Mouse (Mus musculus) fat pad, adult 2 months (tissue): ENCODE results near the gene St5.

ENCODE experiments used
- DNase-seq: peaks from one replicate; pipeline ENCODE4 v3.0.0-alpha.2; 2011; ENCODE audit warnings: low read depth, low spot score; ENCODE audit errors: extremely low read depth

Gene St5

GRCm38 (mm10) chr7:109702721-109703120 is 684 bp downstream of the St5 start:
- no peak for DNase-seq

GRCm38 (mm10) chr7:109700213-109700612 is 3.2 kb downstream of the St5 start:
- DNase-seq, result no peak

DNA sequence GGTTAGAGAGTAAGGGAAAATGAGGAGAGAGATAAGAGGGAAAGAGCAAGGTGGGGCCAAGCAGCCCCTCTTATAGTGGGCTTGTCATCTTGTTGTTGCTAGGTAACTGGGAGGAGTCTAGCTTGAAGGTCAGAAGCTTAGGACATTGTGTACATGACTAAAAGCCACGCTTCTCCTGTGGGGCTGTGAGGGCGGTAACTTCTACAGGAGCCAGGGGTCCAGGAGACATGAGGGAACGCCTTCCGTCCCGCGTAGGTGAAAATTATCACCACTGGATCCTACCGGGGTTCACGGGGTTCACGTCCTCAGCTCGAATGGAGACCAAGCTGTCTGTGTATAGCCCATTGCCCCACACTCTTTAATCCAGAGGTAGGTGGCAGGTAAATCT is 8.1 kb downstream of the St5 start:
- no peak for DNase-seq

GRCm38 (mm10) chr7:109694576-109695338 is 8.6 kb downstream of the St5 start:
- DNase-seq, result no peak

DNA sequence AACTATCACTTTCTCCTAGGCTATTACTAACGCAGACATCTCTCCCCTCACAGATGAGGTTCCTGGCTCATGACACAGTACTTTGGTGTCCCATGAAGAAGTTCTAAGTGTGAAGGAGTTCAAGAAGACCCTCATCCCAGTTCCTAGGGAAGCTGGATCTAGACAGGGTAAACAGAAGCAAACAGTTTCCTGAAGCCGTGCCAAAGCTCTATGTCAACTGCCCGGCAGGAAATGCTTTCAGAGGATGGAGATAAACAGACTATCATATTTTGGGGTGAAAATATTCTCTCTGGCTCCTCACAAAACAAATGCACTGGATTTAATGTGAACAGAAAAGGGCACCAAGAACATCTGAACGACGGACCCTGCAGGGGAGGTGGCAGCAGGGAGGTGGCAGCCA is 12.4 kb downstream of the St5 start:
- no peak for DNase-seq

- no peak for DNase-seq
These were observed 13.3 kb downstream of the St5 start for GRCm38 (mm10) chr7:109690101-109690500.

- DNase-seq, result no peak
These were observed 16.7 kb downstream of the St5 start for GRCm38 (mm10) chr7:109686585-109687128.

GRCm38 (mm10) chr7:109680879-109681278 is 22.5 kb downstream of the St5 start:
- no peak for DNase-seq

DNA sequence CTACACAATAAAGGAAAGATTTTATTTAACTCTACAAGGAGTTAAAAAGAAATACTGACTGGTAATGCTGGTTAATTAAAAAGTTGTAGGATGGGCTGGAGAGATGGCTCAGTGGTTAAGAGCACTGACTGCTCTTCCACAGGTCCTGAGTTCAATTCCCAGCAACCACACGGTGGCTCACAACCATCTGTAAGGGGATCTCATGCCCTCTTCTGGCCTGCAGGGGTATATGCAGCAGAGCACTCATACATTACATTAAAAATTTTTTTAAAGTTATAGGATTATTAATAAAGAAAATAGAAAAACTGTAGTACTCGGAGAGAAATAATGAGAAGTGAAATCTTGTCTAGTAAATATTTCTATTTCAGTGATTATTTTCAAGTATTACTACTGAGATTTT is 23.1 kb downstream of the St5 start:
- no peak for DNase-seq

DNA sequence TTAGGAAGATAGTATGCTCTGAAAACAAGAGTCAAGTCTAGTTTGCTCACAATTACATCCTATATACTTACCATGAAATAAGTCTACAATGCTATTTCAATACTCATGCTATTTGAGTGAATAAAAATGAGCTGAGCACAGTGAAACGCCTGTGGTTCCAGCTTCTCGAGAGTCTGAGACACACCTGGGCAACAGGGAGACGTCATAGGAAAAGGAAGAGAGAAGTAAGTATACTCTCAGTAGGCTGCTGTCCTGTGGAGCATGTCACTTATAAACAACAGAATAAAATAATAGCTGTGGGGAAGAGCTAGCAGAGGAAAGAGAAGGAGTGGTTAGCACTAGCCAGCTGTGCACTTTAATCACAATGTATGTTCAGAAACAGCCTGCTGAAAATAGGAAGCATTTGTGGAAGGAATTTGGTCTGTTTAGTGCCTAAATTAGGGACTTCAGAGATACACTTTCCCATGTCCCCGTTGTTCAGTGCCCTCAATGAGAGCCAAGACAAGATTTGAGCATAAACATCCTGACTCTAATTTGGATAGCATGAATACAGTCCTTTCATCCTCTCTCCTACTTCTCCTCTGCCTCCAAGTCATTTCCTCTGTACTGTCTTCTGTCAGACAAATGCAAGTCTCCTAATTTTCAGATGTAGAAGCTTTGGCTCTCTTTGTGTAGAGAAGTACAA is 28.3 kb downstream of the St5 start:
- no peak for DNase-seq

DNA sequence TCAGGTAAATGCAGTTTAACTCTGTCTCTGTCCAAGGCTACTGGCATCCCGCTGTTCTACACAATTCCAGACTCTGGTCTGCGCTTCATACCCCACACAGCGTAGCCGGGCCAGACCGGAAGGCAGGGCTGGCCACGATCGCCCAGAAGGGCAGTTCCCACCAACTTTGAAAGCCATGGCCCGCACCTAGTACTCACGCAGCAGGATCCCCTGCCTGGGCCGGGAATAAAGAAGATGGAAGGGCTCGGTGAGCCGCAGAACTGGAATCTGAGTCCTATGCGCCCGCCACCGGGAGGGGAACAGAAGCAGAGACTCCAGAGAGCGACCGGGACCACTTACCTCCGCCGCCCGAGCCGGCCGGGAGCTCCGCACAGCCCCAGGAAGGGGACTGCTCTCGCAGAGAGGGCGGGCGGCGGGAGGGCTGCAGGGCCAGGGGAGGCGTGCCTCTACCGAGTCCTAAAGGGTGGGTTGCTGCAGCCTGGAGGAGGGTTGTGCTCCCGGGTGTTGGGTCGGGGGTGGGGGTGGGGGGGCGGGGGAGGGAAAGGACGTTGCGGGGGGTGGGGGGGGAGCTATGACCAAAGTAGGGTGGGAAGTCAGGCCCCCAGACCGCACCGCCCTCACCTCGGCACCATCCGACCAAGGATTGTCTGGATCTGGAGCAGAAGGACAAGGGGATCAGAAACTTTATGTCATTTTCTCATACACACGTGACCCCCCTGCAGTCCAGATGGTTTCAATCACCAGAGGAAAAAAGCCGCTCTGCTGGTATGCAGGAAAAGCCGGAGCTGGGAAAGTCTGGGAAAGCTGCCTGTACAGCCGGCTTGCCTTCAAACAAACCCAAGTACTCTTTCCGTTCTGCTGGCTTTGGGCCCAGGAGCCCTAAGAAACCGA is 31.6 kb downstream of the St5 start:
- DNase-seq, result no peak

GRCm38 (mm10) chr7:109669426-109670170 is 33.8 kb downstream of the St5 start:
- no peak for DNase-seq

DNA sequence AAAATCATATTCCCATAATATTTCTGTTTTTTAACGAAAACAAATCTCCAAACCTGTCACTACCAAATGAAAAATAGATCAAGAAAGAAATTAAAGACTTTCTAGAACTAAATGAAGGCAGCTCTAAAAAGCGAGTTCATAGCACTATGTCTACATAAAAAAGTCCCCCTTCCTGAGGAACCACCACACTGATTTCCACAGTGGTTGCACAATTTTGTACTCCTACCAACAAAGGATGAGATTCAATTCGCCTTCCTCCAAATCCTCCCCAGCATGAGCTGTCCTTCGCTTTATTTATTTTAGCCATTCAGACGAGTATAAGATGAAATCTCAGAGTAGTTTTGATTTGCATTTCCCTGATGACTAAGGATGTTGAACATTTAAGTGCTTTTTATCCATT is 36.7 kb downstream of the St5 start:
- DNase-seq, result no peak

DNA sequence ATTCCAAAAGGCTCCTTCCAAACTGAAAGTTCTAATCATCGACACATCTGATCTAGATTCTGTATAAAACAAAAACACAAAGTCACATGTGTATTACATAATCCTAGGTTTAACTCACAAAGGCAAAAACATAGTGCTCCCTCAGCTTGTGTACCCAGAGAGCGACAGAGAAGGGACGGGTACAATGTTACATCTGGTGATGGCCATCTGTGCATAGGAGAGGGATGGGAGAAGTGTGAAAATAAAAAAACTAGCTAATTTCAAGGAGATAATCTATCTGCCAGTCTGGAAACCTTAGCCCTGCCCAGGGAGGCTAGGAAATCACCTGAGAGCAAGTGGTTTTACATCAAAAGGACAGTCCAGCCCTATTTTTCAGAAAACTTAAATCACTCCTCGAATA is 40.8 kb downstream of the St5 start:
- no peak for DNase-seq

GRCm38 (mm10) chr7:109659278-109659677 is 44.1 kb downstream of the St5 start:
- no peak for DNase-seq

DNA sequence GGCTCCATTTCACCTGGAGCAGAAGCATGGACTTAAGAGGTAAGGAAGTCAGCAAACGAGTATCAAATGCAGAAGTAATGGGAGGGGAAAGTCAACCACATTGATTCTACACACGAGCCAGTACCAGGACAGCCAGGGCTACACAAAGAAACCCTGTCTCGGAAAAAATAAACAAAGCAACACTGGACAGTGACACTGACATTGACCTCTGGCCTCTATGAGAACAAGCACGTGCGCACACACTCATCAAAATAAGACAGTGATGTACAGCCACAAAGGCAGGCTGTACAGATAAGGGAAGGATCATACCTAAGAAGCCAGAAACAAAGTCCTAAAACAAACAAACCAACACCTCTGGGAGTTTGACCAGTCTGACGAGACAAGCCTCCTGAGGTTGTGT is 45.5 kb downstream of the St5 start:
- no peak for DNase-seq

DNA sequence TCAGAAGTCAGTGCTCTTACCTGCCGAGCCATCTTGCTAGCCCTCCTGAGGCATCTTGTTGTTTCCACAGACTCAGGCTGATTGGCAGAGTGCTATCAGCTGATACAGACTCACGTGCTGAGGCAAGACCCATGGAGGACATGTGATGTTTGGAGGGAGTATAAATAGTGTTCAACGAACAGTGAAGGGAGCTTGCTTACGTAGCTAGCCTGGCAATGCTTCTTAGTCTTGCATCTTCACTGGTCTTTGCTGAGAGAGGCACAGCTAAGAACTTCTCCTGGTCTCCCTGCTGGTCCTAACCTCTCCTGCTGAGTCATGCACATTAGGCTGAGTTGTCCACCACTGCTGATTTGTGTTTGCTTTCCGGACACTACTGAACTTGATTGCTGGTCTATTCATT is 48.5 kb downstream of the St5 start:
- DNase-seq, result no peak

DNA sequence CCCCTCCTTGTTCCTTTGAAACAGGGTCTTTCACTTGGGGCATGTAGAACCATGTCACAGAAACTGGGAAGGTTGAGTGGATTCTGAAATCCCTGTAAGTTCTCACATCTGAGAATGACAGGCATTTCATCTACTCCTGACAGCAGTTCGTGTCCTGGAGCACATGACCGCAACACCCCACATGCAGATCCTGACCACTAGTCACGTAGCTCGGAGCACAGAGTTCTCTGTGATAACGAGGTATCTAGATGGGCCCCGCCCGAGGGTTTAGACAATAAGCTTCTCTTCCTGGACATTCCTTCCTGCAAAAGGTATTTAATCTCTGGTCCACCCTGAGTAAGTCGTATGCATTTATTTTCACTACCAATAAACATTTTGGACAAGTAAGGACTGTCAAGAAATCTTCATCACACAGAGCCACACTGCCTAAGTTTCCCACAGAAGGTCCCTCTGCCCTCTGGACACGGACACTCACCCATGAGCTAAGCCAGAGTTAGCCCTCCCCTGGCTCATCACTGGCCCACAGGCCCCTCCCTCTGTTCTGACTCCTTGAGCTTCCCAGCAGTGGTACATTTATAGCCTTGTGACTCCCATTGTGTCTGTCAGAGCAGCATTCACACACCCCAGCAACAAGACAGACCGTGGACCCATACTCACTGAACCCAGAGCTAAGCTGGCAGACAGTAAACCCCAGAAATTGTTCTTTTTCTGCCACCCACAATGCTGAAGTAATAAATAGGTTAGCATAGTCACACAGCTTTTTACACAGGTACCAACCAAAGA is 54.4 kb downstream of the St5 start:
- no peak for DNase-seq

DNA sequence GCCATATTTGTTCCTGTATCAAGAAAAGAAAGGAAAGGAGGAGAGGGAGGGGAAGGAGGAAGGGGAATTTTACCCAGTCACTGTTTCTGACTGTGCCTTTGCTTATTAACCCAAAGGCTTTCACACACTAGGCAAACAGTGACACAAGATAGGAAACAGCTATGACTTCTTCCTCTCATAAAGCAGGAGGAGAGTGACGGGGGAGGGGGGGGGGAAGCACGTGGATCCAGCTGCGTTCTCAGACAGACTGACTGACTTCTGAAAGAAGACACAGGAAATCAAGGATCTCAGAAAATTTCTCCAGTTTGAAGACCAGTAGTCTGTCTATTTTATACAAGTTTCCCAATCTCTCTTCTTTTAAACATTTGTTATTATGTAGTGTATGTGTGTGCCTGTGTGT is 56.8 kb downstream of the St5 start:
- no peak for DNase-seq
